Mouse (Mus musculus) erythroblast, adult 5-6 weeks (primary cell): ENCODE data around the gene Ccnt2. TPM values are rescaled to one million over a fixed set of nuclear protein-coding genes. Genes with fewer than 3 reads are reported as not detected.

Experiments
- total RNA-seq, 2 experiments: library from RNA; stranded (forward) in 1 of 2; stranded (reverse) in 1 of 2; fragments of 150-400 nt in 1 of 2; fragments of 200-764, 138-1000 nt in 1 of 2; gene quantifications; 2 replicates each; pipeline versions ENCODE4 v1.2.3 to v1.2.4; 2015 to 2017; ENCODE audit warnings: low replicate concordance in 2 of 2

The Ccnt2 gene
- total RNA-seq, 2 experiments from 2014 or later = 31.7 to 47.3 TPM

Other genes with a start within 250 kb of the Ccnt2 start
- gene Tmem163, start 94.6 kb upstream of the Ccnt2 start, total RNA-seq (2015; ENCODE audit: low replicate concordance) = not detected in 2 replicates
- gene Tmem163, start 94.6 kb upstream of the Ccnt2 start, total RNA-seq (2017; ENCODE audit: low replicate concordance) = not detected in 2 replicates
- 21.1 and 26.1 TPM in 2 replicates for gene Acmsd, start 44.8 kb upstream of the Ccnt2 start, total RNA-seq (2015; ENCODE audit: low replicate concordance)
- 24.0 and 25.3 TPM in 2 replicates for gene Acmsd, start 44.8 kb upstream of the Ccnt2 start, total RNA-seq (2017; ENCODE audit: low replicate concordance)
- not detected in 2 replicates for gene Map3k19, start 80.9 kb downstream of the Ccnt2 start, total RNA-seq (2015; ENCODE audit: low replicate concordance)
- gene Map3k19, start 80.9 kb downstream of the Ccnt2 start, total RNA-seq (2017; ENCODE audit: low replicate concordance) = not detected in 2 replicates
- gene Rab3gap1, start 94.6 kb downstream of the Ccnt2 start, total RNA-seq (2015; ENCODE audit: low replicate concordance) = 6.9 and 21.9 TPM in 2 replicates
- 14.0 and 26.8 TPM in 2 replicates for gene Rab3gap1, start 94.6 kb downstream of the Ccnt2 start, total RNA-seq (2017; ENCODE audit: low replicate concordance)